Mouse (Mus musculus) MEL (cell line): ENCODE data around the gene 2310039H08Rik.

Experiments used
- CTCF ChIP-seq, 3 experiments: IDR thresholded peaks in 2 of 3; conservative IDR thresholded peaks in 1 of 3; 2 replicates each; pipeline ENCODE4 v1.5.1; 2011 to 2012; ENCODE audit warnings: low read length in 3 of 3, low read depth in 2 of 3, mild to moderate bottlenecking in 2 of 3, improper control_type of control experiment in 1 of 3, inconsistent platforms in 1 of 3, mixed read lengths in 1 of 3, moderate library complexity in 1 of 3; ENCODE audit not compliant: control insufficient read depth in 1 of 3, insufficient read depth in 1 of 3, poor library complexity in 1 of 3, severe bottlenecking in 1 of 3
- GABPA ChIP-seq: IDR thresholded peaks from 2 replicates; pipeline ENCODE4 v1.6.1; 2012; ENCODE audit warnings: low read depth, mild to moderate bottlenecking, inconsistent platforms, low read length, improper control_type of control experiment, moderate library complexity
- NRF1 ChIP-seq: IDR thresholded peaks from 2 replicates; pipeline ENCODE4 v1.6.1; 2014; ENCODE audit warnings: low read depth, mild to moderate bottlenecking, inconsistent platforms, low read length, improper control_type of control experiment, moderate library complexity; ENCODE audit not compliant: poor library complexity, insufficient read depth, severe bottlenecking
- POLR2A ChIP-seq, 2 experiments: IDR thresholded peaks; 2 replicates each; pipeline ENCODE4 v1.6.1; 2011 to 2012; ENCODE audit warnings: low read length in 2 of 2, mild to moderate bottlenecking in 2 of 2, control low read depth in 1 of 2, improper control_type of control experiment in 1 of 2, low read depth in 1 of 2, moderate library complexity in 1 of 2; ENCODE audit not compliant: control insufficient read depth in 1 of 2, insufficient read depth in 1 of 2, poor library complexity in 1 of 2
- TBP ChIP-seq: IDR thresholded peaks from 2 replicates; pipeline ENCODE4 v1.8.0; 2011; ENCODE audit warnings: low read depth, low read length, improper control_type of control experiment
- TCF12 ChIP-seq: IDR thresholded peaks from 2 replicates; pipeline ENCODE4 v1.6.1; 2014; ENCODE audit warnings: low read depth, mild to moderate bottlenecking, inconsistent platforms, low read length, improper control_type of control experiment, moderate library complexity
- UBTF ChIP-seq: IDR thresholded peaks from 2 replicates; pipeline ENCODE4 v1.6.1; 2012; ENCODE audit warnings: low read depth, mild to moderate bottlenecking, inconsistent platforms, low read length, improper control_type of control experiment, moderate library complexity, borderline replicate concordance; ENCODE audit not compliant: insufficient read depth
- USF2 ChIP-seq, 2 experiments: IDR thresholded peaks; 2 replicates each; pipeline ENCODE4 v1.6.1; 2011 to 2012; ENCODE audit warnings: improper control_type of control experiment in 2 of 2, low read length in 2 of 2, borderline replicate concordance in 1 of 2, inconsistent platforms in 1 of 2, low read depth in 1 of 2, mild to moderate bottlenecking in 1 of 2; ENCODE audit not compliant: insufficient read depth in 1 of 2

DNA sequence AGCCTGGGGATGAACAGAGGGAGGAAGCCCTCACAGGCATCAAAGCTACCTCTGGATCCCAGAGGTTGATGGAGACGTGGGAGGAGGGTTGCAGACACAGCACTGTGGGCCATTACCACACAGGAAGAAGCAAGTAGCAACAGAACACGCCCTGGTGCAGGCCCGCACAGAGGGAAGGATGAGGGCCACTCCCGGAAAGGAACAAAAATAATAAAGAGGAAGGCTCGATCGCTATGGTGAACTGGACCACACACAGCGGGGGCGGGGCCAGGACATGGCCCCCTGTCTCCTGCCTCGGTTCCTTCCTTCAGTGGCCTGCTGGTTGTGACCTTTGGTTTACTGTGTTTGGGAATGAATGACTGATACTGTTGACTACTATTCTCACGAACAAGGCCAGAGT is 27.2 kb downstream of the 2310039H08Rik start:
- TF ChIP-seq CTCF (IDR thresholded peaks at IDR 0.05 in 2 of 3, conservative IDR thresholded peaks at IDR 0.05 in 1 of 3; ENCODE audit: control insufficient read depth in 1 of 3, insufficient read depth in 1 of 3, low read depth in 2 of 3, low read length in 3 of 3, poor library complexity in 1 of 3, severe bottlenecking in 1 of 3) (no peak), POLR2A (IDR thresholded peaks at IDR 0.05; ENCODE audit: control insufficient read depth in 1 of 2, insufficient read depth in 1 of 2, low read depth in 1 of 2, low read length in 2 of 2, poor library complexity in 1 of 2) (no peak), USF2 (IDR thresholded peaks at IDR 0.05; ENCODE audit: borderline replicate concordance in 1 of 2, insufficient read depth in 1 of 2, low read depth in 1 of 2, low read length in 2 of 2) (no peak), GABPA (no peak), TBP (no peak), NRF1 (no peak), UBTF (no peak), TCF12 (no peak)
